Mouse (Mus musculus) spleen, adult 2 months (tissue): ENCODE data around the gene Ccdc89. TPM values are rescaled to one million over a fixed set of nuclear protein-coding genes. Genes with fewer than 3 reads are reported as not detected.

Experiments
- DNase-seq, 2 experiments: peaks; one replicate each; pipeline versions ENCODE4 v3.0.0 to v3.0.0-alpha.2; 2012 to 2021; ENCODE audit warnings: low spot score in 2 of 2, low read depth in 1 of 2
- H3K27ac ChIP-seq: fragments of 200-500 bp; 2 replicates; pipeline ENCODE4 v1.5.1; 2012; ENCODE audit warnings: low read length, inconsistent platforms; ENCODE audit not compliant: insufficient read depth
- H3K27me3 ChIP-seq: fragments of 200-500 bp; 2 replicates; pipeline ENCODE4 v1.6.1; 2012; ENCODE audit warnings: mild to moderate bottlenecking, moderate library complexity, low read length, inconsistent platforms; ENCODE audit not compliant: control insufficient read depth, insufficient read depth
- H3K36me3 ChIP-seq: fragments of 200-500 bp; 2 replicates; pipeline ENCODE4 v1.6.1; 2012; ENCODE audit warnings: mild to moderate bottlenecking, low read length, inconsistent platforms; ENCODE audit not compliant: control insufficient read depth, insufficient read depth
- H3K4me1 ChIP-seq: fragments of 200-500 bp; 2 replicates; pipeline ENCODE4 v1.6.1; 2011; ENCODE audit warnings: inconsistent platforms; ENCODE audit not compliant: control insufficient read depth, insufficient read depth, insufficient read length
- H3K4me3 ChIP-seq: fragments of 200-500 bp; 2 replicates; pipeline ENCODE4 v1.5.1; 2011; ENCODE audit warnings: mild to moderate bottlenecking, inconsistent platforms; ENCODE audit not compliant: insufficient read depth, insufficient read length; ENCODE audit errors: extremely low read depth
- CTCF ChIP-seq: fragments of 200-500 bp; IDR thresholded peaks from 2 replicates; pipeline ENCODE4 v1.5.1; 2011; ENCODE audit warnings: mild to moderate bottlenecking, inconsistent platforms; ENCODE audit not compliant: insufficient read depth, insufficient read length, insufficient replicate concordance; ENCODE audit errors: extremely low read depth
- POLR2A ChIP-seq: fragments of 200-500 bp; IDR thresholded peaks from 2 replicates; pipeline ENCODE4 v1.6.1; 2011; ENCODE audit warnings: low read depth, low read length, inconsistent platforms
- WGBS: fragments of 180-500 bp; shearing (Covaris S2); methylation state at CpG from one replicate; pipeline ENCODE4 v1.1.7; 2018; 5-methylcytosine and 5-hydroxymethylcytosine counted together
- polyA plus RNA-seq: library from polyadenylated mRNA; depleted of rRNA; stranded (reverse); fragments of >200 nt; gene quantifications from 2 replicates; pipeline ENCODE4 v1.2.3, GENCODE M21; 2012

Gene Ccdc89
- polyA plus RNA-seq, 1 experiment: not detected

DNA sequence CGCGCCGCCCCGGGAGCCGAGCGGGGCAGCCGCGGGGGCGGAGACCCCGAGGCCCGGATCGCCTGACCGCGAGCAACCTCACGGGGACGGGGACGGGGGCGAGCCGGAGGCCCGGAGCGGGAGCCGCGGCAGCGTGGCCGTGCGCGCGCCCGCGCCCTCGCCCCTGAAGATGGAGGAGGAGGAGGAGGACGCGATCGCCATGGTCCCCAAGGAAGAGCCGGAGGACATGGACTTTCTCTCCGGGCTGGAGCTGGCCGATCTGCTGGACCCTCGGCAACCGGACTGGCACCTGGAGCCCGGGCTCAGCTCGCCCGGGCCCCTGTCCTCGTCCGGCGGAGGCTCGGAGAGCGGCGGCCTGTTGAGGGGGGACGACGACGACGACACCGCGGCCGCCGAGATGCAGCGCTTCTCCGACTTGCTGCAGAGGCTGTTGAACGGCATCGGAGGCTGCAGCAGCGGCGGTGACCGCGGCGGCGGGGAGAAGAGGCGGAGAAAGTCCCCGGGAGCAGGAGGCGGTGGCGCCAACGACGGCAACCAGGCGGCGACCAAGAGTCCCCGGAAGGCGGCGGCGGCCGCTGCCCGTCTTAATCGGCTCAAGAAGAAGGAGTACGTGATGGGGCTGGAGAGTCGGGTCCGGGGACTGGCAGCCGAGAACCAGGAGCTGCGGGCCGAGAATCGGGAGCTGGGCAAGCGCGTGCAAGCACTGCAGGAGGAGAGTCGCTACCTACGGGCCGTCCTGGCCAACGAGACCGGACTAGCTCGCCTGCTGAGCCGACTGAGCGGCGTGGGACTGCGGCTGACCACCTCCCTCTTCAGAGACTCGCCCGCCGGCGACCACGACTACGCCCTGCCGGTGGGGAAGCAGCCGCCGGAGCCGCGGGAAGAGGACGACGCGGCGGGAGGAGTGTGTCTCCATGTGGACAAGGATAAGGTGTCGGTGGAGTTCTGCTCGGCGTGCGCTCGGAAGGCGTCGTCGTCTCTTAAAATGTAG, 17.0 kb downstream of the Ccdc89 start:
- H3K27me3 ChIP-seq: no peaks in the 10 kb centered on the region
- H3K4me1 ChIP-seq: peaks cover 6% of the 10 kb centered on the region
- no peaks in the 10 kb centered on the region; the same call in 1 of the 2 replicates for H3K36me3 ChIP-seq
- TF ChIP-seq POLR2A (no peak), CTCF (peak; percentile 37; the same call in 1 of the 2 replicates)
- WGBS: under 1% methylated on average over 121 of the region's 123 CpGs
- H3K4me3 ChIP-seq: peak overlapping the region; percentile 100
- peak overlapping the region; percentile 96 for H3K27ac ChIP-seq
- DNase-seq: peak in 1 of 2 experiments; percentile 70

DNA sequence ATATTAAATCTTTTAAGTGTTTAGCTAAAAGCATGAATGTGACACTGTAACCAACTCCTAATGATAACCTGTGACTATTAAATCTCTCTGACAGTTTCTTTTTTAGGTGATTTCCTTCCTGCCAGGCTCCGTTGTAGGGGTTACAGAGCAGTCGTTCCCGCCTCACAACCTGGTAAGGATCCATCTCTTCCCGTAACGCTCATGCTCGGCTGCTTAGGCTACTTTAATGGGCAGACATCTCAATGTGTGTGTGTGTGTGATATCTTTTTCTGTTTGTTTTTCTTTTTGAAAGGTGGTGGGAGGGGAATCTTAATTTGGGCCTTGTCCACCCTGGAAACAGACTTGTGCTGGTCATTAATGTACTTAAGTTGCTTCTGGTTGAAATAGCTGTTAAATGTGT, 17.8 kb downstream of the Ccdc89 start:
- peak overlapping the region; percentile 100 for H3K4me3 ChIP-seq
- no peak overlapping the region for H3K27ac ChIP-seq
- 2% methylated on average over 6 of the region's 6 CpGs for WGBS
- TF ChIP-seq CTCF: no peak
- no peak for TF ChIP-seq POLR2A
- H3K27me3 ChIP-seq: no peaks in the 10 kb centered on the region
- peaks cover 4% of the 10 kb centered on the region for H3K4me1 ChIP-seq
- peaks cover 2% of the 10 kb centered on the region for H3K36me3 ChIP-seq
- no peak for DNase-seq

DNA sequence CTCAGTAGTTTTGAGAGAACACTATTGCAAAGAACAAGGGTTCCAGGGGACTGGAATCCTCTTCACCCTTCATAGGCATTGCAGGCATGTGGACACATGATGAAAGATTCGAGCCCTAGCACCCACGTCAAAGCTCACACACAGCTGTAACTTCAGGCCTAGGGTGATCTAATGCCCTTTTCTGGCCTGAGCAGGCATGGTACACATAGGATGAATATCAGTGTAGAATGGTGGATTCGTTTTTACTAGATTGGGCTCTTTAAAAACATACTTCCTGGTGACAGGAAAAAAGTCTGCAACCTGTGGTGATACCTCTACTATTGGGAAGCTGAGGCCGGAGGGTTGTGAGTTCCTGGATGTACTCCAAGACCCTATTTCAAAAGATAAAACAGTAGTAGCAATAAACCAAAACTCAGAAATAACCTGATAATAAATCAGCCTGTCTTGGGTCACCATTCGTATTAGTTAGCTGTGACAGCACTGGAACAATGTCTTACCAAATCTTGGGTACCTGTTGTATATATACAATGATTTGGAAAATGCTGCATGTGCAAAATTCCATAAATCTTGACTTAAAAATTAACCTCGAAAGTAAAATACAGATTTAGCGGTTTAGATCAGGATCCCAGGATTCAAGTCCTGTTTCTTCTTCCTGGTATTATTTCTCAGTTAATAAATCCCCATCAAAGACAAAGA, 29.9 kb downstream of the Ccdc89 start:
- H3K27ac ChIP-seq: no peak overlapping the region

DNA sequence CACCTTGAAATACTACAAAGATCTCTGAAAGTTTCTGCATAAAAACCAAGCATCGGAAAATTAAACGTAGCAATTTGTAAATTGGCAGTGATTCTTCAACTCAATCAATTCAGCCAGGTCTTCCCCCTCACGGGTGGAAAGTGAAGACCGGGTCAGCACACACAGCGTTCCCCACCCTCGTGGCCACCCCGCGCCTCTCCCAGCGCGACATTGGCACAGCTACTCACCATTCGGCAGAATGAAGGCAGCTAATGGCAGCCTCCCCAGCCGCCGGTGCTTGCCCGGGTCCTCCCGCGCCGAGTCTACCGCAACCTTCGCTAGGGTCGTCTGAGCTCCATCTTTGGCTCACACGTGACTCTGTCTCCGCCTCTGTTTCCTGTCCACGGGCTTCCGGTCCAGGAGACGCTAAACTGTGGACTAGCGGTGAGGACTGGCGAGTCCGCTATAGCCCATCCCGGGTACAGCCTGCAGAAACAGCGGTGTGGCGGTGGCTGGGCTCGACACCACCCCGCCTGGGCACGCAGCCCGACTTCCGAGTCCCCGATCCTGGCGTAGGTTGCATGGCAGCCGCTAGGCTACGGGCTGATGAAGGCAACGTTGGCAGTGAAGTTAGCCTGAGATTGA, 30.6 kb downstream of the Ccdc89 start, which contains the start of gene Tmem126a:
Gene Tmem126a, minus strand, starts transcription at position 385 of the 624 bp plus-strand sequence.
- under 1% methylated on average over 41 of the region's 41 CpGs for WGBS
- peak within 1 kb of the TSS; percentile 75 for H3K27ac ChIP-seq
- DNase-seq: peak; percentile 50 to 73

More for the DNA sequence above, 29.9 kb downstream of the Ccdc89 start:
- no peaks in the 10 kb centered on the region for H3K27me3 ChIP-seq
- H3K36me3 ChIP-seq: peaks cover 1% of the 10 kb centered on the region; the same call in 1 of the 2 replicates
- WGBS: 22% methylated on average over 7 of the region's 7 CpGs
- no peak for DNase-seq
- peak overlapping the region; percentile 84; the same call in 1 of the 2 replicates for H3K4me3 ChIP-seq
- H3K4me1 ChIP-seq: peaks cover 4% of the 10 kb centered on the region; the same call in 1 of the 2 replicates
- TF ChIP-seq CTCF (no peak), POLR2A (no peak)

DNA sequence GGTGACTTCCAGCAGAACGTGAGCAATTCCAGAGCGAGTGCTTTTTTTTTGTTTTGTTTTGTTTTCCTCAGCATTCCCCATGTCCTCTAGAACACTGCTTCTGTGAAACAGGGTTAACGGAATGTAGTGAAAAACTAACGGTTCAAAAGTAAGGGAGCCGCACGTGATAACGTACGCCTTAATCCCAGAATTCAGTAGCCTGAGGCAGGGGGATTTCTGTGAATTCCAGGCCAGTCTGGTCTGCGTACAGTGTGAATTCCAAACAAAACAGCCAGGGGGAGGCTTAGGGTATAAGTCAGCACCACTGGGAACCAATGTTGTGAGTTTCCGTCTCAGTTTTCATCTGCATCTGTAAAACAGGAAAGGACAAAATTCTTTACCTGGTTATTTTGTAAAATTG, 31.1 kb downstream of the Ccdc89 start:
- Histone ChIP-seq H3K27ac (peak overlapping the region; percentile 75), H3K4me3 (peak overlapping the region; percentile 84), H3K36me3 (peaks cover 1% of the 10 kb centered on the region; the same call in 1 of the 2 replicates), H3K27me3 (no peaks in the 10 kb centered on the region), H3K4me1 (peaks cover 4% of the 10 kb centered on the region; the same call in 1 of the 2 replicates)
- WGBS: 7% methylated on average over 10 of the region's 10 CpGs
- no peak for TF ChIP-seq POLR2A
- TF ChIP-seq CTCF: no peak
- no peak for DNase-seq

More for the DNA sequence above, 30.6 kb downstream of the Ccdc89 start, which contains the start of gene Tmem126a:
- H3K4me1 ChIP-seq: peaks cover 4% of the 10 kb centered on the region; the same call in 1 of the 2 replicates
- H3K4me3 ChIP-seq: peak within 1 kb of the TSS; percentile 84
- peaks cover 1% of the 10 kb centered on the region; the same call in 1 of the 2 replicates for H3K36me3 ChIP-seq
- peak; percentile 76 for TF ChIP-seq POLR2A
- peak; percentile 24; the same call in 1 of the 2 replicates for TF ChIP-seq CTCF
- H3K27me3 ChIP-seq: no peaks in the 10 kb centered on the region

DNA sequence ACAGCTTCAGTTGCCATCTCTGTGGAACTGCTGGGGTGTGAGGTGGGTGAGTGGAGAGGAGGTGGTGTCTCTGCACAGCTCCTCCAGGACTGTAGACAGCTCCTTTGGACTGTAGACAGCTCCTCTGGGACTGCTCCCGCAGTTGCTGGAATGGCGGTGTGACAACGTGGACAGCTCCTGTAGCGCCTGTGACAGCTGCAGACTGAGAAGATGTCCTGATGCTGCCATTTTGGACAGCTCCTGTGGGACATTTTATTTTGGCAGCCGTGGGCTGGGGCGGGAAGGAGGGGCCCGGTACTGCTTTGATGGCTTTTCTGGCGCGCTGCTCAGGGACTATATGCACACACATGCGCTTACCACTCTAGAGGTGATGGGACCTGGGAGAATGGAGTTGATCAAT, 34.0 kb downstream of the Ccdc89 start:
- 75% methylated on average over 10 of the region's 10 CpGs for WGBS
- Histone ChIP-seq H3K4me3 (no peak overlapping the region), H3K27ac (no peak overlapping the region), H3K4me1 (peaks cover 4% of the 10 kb centered on the region; the same call in 1 of the 2 replicates), H3K27me3 (no peaks in the 10 kb centered on the region), H3K36me3 (no peaks in the 10 kb centered on the region)
- TF ChIP-seq CTCF: no peak
- TF ChIP-seq POLR2A: no peak
- no peak for DNase-seq
